Mouse (Mus musculus) spleen, adult 2 months (tissue): ENCODE data around the gene Ubxn10.

Experiments
- CTCF ChIP-seq: fragments of 200-500 bp; IDR thresholded peaks from 2 replicates; pipeline ENCODE4 v1.5.1; 2011; ENCODE audit warnings: mild to moderate bottlenecking, inconsistent platforms; ENCODE audit not compliant: insufficient read depth, insufficient read length, insufficient replicate concordance; ENCODE audit errors: extremely low read depth
- POLR2A ChIP-seq: fragments of 200-500 bp; IDR thresholded peaks from 2 replicates; pipeline ENCODE4 v1.6.1; 2011; ENCODE audit warnings: low read depth, low read length, inconsistent platforms

DNA sequence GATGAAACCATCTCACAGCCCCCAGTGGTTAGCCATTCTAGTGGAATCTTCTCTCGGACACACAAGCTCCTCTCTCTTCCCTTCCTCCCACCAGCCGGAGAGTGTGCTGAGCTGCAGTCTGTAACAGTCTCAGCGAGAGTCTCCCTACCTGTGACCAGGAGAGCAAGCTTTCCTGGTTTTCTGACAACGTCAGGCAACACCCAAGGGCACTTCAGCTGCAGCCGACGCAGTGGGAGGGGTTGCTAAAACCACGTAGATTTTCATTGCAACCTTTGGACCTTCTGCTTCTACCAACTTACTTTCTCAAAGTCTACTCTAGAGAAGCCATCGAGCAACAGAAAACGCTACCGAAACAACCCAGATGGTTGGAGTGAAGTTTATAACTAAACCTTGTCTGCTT, 35.0 kb upstream of the Ubxn10 start:
- TF ChIP-seq CTCF (no peak), POLR2A (no peak)
